Mouse (Mus musculus): Measurements from ENCODE around the gene Nprl2. TPM values are rescaled to one million over a fixed set of nuclear protein-coding genes. Genes with fewer than 3 reads are reported as not detected.

Nprl2 gene
- total RNA-seq, 4 experiments from 2014 or later = 39.4 to 46.9 (median 44.5) TPM

DNA sequence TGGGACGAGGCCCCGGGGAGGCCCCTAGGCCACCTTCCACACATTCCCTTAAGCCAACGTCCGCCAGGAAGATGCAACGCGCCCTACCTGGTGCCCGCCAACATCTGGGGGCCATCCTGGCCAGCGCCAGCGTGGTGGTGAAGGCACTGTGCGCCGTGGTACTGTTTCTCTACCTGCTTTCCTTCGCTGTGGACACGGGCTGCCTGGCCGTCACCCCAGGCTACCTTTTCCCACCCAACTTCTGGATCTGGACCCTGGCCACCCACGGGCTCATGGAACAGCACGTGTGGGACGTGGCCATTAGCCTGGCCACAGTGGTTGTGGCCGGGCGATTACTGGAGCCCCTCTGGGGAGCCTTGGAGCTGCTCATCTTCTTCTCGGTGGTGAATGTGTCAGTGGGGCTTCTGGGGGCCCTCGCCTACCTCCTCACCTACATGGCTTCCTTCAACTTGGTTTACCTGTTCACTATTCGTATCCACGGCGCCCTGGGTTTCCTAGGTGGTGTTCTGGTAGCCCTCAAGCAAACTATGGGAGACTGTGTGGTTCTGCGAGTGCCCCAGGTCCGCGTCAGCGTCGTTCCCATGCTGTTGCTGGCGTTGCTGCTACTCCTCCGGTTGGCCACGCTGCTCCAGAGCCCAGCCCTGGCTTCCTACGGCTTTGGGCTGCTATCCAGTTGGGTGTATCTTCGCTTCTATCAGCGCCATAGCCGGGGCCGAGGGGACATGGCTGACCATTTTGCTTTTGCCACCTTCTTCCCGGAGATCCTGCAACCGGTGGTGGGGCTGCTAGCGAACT is 7.4 kb upstream of the Nprl2 start:
- no peak for DNase-seq (ENCODE audit: low spot score in 2 of 2)

DNA sequence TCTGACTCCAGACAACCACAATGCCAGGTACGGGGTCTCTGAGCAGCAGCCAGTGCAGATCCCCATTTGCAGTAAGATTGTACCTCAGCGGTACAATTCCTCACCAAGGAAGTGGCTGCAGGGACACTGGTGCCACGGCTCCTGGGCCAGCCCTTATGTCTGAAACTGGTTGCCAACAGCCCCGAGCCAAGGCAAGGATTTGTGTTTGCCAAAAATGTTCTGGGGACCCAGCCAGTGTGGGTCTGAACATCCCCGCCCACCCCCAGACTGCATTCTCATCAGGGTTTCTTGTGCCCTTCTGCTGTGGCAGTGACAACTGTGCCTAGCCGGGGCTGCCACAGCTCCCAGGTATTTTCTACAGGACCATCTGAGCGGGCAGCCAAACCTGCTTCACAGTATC is 3.8 kb upstream of the Nprl2 start:
- peak in 1 of 2 experiments; percentile 62 for DNase-seq (ENCODE audit: low spot score in 2 of 2)

DNA sequence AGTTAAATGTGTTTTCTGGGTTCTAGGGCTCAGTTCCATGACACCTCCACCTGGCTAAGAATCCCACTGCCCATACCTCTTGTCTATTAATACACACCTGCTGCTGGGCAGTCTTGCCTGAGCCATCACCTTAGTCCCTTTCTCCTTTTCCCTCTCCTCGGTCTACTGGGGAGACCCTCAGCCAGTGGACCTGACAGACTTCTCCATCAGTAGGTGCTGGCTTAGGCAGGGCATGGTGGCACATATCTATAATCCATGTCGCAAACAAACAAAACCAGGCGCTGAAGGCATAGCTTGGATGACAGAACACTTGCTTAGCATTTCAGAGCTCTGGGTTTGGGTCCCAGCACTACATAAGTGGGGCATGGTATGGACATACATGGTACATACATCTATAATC is 3.3 kb upstream of the Nprl2 start:
- no peak for DNase-seq (ENCODE audit: low spot score in 2 of 2)

DNA sequence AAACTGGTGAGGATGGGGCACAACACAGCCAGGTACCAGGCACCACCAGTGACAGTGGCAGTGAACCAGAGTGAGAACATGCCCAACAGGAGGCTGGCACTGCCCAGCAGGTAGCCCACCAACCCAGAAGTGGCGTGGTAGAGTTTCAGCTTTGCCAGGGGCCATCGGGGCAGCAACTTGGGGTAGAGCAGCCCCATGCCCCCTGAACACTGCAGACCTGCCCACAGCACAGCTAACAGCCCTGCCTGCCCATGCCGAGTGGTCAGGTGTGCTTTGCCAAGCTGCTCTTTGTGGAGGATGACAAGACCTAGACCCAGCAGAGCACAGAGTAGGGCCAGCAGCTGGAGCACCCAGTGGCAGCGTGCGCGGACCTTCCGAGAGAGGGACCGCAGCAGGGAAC is 2.1 kb upstream of the Nprl2 start:
- no peak for DNase-seq (ENCODE audit: low spot score in 2 of 2)

DNA sequence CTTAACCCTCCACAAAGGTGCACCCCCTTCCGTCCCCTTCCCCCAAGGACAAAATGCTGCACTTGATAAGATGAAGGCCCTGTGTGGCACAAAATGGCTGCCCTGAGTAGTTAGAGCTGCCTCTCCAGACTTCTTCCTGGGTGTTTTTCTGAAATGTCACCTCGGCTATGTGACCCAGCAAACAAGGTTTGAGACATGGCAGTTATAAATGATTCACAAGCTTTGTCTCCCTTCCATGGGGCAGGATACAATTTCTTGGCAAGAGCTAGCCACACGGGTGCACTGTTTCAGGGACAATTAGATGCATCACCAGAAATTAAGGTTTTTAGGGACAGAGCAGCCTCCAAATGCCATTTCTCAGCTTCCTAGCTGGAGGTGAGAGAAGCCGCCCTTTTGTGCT is 1.6 kb upstream of the Nprl2 start:
- no peak for DNase-seq (ENCODE audit: low spot score in 2 of 2)

DNA sequence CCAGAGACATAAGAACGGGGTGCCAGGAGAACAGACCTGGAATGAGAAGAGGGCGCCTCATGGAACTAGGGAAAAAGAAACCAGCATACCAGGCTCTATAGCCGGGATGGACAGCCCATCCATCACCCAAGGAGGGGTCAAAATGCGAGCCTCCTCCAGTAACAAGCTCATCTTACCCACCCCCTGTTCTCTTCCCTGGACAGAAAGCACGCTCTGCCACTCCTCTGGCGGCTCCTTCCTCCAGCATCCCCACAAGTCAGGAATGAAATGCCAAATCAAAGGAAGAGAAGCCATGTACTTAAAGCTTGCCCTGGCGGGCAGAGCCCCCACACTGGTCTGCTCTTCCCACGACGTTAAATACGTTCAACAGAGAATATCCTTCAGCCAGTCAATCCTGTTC is 1.0 kb upstream of the Nprl2 start:
- no peak for DNase-seq (ENCODE audit: low spot score in 2 of 2)

DNA sequence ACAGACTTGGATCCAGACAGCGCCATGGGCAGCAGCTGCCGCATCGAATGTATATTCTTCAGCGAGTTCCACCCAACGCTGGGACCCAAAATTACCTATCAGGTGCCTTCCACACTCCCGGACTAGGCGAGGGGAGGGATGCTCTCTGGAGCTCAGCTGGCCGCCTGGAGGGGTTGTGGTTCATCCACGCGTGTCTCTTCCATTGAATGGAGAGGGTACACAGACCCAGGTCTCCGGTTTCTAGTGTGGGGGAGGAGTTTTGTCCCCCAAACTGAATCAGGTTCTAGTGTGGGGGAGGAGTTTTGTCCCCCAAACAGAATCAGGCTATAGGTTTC is 293 bp downstream of the Nprl2 start:
- DNase-seq (ENCODE audit: low spot score in 2 of 2) = no peak

DNA sequence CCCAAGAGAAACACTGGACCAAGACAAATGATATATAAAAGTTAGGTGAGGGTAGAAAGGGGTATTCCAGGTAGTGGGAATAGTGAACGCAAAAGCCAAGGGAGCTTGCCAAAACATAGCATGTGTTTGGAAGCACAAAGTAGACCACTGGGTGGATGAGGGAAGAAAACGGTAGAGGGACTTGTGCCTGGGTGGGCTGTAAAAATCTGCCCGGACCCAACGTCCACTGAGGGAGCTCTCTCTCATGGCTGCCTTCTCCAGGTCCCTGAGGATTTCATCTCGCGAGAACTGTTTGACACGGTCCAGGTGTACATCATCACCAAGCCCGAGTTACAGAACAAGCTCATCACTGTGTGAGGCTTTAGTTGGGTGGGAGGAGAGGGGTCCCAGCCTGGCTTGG is 695 bp downstream of the Nprl2 start:
- DNase-seq (ENCODE audit: low spot score in 2 of 2) = no peak

DNA sequence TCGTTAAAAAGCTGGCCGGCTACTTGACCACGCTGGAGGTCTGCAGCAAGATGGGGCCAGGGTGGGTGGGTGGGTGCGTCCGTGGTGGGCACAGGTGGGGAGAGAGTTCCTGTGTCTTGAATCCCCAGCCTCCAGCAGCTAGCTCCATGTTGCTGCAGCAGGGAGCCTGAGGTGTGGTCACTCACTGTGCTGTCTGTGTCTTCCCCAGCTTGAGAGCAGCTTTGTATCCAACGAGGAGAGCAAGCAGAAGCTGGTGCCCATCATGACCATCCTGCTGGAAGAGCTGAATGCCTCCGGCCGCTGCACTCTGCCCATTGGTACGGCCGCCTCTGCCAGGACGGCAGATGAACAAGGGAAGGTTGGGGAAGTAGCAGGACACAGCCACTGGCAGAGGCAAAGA is 1.3 kb downstream of the Nprl2 start:
- DNase-seq (ENCODE audit: low spot score in 2 of 2) = no peak

DNA sequence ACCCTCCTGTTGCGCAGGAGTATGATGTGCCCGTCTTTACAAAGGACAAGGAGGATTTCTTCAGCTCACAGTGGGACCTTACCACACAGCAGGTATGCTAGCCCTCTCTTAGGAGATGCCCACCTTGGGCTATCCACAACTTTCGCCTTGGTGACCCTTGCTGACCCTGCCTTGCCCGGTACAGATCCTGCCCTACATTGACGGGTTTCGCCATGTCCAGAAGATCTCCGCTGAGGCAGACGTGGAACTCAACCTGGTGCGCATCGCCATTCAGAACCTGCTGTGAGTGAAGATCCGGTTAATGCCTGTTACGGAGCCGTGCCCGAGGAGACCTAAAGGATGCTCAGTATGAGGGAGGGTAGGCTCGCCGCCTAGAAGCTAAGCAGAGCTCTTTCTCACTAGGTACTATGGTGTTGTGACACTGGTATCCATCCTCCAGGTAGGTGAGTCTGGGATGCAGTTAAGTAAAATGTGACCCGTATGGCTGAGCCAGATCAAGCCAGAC is 2.2 kb downstream of the Nprl2 start:
- DNase-seq (ENCODE audit: low spot score in 2 of 2) = no peak

DNA sequence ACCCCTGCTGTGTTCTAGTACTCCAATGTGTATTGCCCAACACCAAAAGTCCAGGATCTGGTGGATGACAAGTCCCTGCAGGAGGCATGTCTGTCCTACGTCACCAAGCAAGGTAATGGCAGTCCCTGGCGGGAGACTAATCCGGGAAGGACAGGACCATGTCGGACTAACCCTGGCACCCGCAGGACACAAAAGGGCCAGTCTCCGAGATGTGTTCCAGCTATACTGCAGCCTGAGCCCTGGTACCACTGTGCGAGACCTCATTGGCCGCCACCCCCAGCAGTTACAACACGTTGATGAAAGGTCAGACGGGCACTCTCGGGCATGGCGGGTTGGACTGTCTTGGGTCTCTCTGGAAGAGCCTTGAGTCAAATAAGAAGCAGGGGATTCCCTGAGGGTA is 2.7 kb downstream of the Nprl2 start:
- DNase-seq (ENCODE audit: low spot score in 2 of 2) = no peak

DNA sequence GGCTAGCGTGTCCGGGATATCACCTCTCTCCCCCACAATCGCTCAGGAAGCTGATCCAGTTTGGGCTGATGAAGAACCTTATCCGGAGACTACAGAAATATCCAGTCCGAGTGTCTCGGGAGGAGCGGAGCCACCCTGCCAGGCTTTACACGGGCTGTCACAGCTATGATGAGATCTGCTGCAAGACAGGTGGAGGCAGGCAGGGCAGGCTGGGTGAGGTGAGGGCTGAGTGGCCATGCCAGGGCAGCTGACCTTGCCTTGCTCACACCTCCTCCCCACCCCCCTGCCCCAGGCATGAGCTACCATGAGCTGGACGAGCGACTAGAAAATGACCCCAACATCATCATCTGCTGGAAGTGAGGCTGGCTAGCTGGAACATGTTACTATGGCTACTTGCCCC is 3.2 kb downstream of the Nprl2 start:
- no peak for DNase-seq (ENCODE audit: low spot score in 2 of 2)

DNA sequence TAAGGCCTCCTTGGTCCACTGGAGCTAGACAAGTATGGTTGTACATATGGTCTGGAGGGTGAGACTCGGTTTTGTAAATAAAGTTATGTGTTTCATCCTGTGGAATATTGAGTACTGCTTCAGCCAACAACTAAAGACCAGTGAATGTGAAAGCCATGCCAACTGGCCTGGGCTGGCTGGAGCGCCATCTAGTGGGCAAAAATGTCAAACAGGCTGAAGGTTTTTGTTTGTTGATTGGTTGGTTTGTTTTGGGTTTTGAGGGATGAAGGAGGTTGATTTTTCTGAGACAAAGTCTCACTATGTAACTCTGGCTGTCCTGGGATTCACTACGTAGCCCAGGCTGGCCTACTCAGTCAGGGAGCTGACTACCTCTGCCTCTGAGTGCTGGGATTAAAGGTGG is 3.6 kb downstream of the Nprl2 start:
- peak in 1 of 2 experiments; percentile 78 for DNase-seq (ENCODE audit: low spot score in 2 of 2)

DNA sequence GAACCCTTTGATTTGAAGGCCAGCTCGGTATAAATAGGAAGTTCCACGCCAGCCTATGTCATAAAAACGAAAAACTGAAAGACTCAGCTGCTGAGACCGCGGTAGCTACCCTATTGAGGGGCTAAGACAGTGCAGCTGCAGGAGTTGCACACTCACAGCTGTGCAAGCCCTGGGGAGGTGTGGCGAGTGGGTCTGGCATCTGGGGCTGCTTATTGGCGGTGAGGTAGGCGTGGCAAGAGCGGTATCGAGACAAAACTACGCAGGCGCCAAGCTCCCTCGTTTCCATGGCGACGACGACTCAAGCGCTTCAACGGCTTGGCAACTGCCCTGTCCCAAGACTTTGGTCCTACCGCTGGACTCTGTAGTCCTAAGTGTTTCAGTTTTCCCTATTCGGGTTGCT is 5.0 kb downstream of the Nprl2 start, which contains the start of gene Zmynd10:
Zmynd10 (plus strand) TSS at position 273 of the 400 bp plus-strand sequence.
- DNase-seq (ENCODE audit: low spot score in 2 of 2) = peak; percentile 87 to 88

DNA sequence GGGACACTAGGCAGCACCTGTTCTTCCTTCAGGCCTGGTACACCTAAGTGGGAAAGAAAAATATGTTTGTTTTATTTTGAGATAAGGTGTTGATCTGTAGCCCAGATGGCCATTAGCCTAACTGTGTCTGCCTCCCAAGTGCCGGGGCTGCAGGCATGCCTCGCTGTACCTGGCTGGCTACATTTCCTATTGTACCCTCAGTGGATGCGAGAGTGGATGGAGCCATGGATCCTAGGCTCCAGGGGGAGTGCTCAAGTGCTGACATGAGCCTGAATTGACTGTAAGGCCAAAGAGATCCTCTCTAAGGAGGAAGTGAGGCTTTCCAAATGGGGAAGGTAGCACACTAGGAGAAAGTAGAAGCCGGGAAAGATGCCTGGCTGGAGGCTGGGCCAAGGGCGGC is 5.9 kb downstream of the Nprl2 start:
- no peak for DNase-seq (ENCODE audit: low spot score in 2 of 2)

DNA sequence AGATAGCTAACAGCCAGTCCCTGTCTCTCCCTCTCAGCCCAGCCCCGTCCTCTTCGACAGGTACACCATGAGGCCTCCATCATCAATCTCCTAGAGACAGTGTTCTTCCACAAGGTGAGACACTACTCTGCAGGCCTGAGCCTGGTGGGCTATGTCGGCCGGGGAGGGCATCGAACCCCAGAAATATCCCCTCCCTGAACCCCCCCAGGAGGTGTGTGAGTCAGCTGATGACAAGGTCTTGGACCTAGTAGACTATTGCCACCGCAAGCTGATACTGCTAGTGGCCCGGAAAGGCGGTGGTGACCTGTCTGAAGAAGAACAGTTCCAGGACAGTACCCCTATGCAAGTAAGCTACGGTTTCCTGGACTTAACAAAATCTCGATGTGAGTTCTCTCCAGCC is 6.8 kb downstream of the Nprl2 start:
- DNase-seq (ENCODE audit: low spot score in 2 of 2) = no peak

DNA sequence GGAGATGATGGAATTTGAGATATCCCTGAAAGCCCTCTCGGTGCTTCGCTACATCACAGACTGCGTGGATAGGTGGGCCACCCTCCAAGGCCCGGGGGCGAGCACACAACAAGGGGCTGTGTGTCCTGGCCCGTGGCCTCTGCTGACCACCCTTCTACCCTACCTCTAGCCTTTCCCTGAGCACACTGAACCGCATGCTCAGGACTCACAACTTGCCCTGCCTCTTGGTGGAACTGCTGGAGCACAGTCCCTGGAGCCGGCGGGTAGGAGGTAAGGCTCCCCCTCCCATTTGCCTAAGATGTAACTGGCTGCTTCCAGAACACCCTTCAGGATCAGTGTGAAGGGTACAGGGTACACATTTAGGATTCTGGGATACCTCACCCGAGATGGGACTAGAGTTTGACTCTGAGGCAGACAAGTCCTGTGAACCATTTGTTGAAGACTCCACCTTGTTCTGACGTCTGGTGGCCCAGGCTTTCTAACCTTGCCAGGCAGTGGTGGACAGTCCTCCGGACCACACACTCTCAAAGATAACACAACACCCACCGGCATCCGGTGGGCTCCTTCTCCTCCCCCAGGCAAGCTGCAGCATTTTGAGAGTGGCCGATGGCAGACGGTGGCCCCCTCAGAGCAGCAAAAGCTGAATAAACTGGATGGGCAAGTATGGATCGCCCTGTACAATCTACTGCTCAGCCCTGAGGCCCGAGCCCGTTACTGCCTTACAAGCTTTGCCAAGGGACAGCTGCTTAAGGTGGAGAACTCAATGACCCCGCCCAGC is 7.5 kb downstream of the Nprl2 start:
- DNase-seq (ENCODE audit: low spot score in 2 of 2) = no peak

DNA sequence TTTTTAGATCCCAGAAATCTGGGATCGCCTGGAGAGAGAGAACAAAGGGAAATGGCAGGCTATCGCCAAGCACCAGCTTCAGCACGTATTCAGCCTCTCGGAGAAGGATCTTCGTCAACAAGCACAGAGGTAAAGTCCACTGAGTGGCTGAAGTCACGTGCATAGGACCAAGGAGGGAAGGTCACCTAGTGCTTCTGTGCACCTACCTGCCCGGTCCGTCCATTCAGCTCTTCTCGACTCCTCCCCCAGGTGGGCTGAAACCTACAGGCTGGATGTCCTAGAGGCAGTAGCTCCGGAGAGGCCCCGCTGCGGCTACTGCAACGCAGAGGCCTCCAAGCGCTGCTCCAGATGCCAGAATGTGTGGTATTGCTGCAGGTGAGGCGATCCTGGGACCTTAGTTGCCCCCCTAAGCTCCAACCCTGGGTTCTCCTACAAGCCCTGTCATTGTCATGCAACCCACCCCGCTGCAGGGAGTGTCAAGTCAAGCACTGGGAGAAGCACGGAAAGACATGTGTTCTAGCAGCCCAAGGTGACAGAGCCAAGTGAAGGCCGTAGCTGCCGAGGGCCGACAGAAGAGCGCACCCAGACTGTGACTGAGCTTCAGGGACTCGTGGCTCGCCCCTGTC is 8.6 kb downstream of the Nprl2 start:
- DNase-seq (ENCODE audit: low spot score in 2 of 2) = no peak

DNA sequence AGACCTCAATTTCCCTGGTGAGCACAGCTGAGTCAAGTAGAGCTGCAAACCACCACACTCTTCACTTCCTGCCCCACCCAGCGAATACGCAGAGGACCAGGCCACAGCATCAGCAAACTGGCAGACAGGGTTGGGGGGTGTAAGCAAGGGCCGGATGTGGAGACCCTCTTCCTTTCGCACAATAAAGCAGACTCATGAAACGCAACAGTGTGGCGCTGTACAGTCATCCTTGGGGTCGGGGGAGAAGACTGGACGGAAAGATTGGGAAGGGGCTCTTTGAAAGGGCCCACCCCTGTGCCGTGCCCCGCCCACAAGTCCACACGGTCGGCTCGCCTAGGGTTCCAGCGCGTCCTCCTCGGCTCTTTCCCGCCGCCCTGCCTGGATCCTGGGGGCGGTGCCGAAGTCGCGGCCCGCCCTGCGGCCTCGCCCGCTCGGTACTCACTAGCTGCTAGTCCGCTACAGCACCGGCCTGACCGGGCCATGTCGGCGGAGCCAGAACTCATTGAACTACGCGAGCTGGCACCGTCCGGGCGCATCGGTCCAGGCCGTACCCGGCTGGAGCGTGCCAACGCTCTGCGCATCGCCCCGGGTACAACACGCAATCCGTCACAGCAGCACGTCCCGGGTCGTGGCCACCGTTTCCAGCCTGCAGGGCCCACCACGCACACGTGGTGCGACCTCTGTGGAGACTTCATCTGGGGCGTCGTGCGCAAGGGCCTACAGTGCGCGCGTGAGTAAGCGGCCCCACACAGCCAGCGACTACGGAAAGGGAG is 9.3 kb downstream of the Nprl2 start, which contains the start of gene Rassf1:
Rassf1 (plus strand) TSS at position 439 of the 773 bp plus-strand sequence.
- DNase-seq (ENCODE audit: low spot score in 2 of 2) = no peak

DNA sequence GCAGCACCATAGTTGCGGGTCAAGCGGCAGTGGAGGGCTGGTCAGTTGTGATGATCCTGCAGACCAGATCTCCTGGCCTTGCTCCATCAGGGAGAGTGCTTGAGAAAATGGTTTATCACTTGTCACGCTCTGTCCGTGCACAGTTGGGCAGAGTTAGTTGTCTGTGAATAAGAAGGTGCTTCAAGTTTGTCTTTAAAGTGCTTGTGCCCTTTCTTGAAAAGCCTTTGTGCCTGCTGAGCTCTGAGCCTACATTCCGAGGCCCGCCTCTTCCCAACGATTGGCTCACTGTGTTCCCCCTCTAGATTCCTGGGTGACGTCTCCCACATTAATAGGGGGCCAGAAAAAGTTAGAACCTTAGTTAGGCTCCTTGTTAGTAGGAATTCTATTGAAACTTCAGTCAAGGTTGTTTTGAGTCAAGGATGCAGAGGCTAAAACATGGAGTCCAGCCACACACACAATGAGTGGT is 9.9 kb downstream of the Nprl2 start:
- no peak for DNase-seq (ENCODE audit: low spot score in 2 of 2)

DNA sequence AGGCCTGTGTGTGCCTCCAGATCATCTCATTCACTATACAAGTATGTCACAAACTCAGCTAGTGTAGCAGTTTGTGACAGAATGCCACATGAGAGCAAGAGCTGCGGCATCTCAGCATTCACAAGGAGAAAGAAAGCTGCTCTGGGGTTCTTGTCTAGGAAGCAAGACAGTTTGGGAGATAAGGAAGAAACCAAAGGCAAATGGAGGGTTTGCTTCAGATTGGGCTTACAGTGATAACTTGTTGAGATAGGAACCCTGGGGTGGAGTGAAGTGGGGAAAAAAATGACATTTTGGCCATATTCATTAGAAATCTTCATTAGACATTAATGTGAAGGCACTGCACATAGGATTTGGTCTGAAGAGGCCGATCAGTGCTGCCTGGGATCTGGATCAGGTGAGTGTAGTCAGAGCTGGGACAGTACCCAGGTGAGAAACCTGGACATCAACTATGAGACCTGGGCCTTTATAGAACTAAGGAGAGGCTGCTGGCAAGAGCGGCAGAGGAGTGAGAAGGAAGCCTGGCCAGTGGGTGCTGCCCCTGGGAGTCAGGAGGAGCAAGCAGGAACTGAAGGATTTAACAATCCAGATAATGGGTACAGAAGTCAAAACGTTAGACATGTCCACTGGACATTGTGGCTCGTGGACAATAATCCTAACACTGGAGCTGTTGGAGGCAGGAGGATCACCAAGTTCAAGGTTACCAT is 10.8 kb downstream of the Nprl2 start:
- no peak for DNase-seq (ENCODE audit: low spot score in 2 of 2)
